Mouse (Mus musculus) cerebellum, postnatal 4 days (tissue): ENCODE data around the gene Gm20388.

Experiments used
- DNase-seq, 2 experiments: peaks; one replicate each; pipeline ENCODE4 v3.0.0; 2022; ENCODE audit warnings: low spot score in 2 of 2, mixed read lengths in 1 of 2

The Gm20388 gene

DNA sequence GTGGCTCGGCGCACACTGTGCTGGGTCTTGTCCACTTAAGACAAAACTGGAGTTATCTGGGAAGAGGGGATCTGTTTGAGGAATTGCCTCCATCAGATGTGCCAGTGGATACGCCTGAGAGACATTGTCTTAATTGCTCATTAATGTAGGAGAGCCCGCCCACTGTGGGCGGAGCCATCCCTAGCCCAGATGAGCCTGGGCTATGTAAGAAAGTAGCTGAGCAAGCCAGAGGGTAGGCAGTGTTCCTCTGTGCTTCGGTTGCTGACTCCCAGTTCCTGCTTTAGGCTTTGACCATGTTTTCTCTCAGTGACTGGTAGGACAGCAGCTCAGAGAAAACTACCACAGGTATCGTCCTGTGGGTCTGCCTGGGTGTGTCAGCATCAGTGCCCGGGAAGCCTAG, 2923.8 kb downstream of the Gm20388 start:
- no peak for DNase-seq

GRCm38 (mm10) chr8:122834971-122835370, 2924.3 kb downstream of the Gm20388 start:
- DNase-seq, result peak; percentile 67 to 79

DNA sequence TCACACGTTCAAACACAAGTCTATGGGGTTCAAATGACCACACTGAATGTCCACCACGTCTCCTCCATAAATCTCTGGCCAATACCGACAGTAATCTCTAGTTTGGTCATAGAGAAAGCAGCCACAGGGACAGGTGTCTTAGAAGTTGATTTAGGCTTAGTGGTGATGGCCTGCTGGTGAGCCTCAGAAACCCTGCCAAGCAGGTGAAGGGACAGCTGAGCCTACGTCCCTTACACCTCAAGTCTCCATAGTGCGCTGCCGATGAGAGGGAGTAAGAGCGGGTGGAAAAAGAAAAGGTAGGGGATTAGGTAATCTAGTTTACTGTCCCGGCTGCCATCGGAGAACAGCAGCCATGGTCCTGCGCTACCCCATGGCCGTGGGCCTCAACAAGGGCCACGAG, 2925.6 kb downstream of the Gm20388 start:
- no peak for DNase-seq

DNA sequence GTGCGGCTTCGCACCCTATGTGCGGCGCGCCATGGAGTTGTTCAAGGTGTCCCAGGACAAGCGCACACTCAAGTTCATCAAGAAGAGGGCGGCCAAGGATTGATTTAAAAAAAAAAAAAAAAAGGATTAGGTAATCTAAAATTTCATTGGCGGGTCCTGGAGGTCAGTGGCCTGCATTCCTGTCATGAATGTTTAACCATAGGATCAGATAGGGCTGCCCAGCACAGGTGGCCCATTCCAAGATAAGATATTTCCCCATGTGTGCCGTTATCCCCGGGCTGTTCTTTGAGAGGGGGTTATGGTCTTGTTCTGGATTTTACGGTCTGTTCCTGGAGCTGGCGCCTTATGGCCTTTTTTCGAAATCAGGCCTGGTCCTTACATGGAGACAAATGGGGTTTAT, 2926.1 kb downstream of the Gm20388 start:
- DNase-seq, result no peak

DNA sequence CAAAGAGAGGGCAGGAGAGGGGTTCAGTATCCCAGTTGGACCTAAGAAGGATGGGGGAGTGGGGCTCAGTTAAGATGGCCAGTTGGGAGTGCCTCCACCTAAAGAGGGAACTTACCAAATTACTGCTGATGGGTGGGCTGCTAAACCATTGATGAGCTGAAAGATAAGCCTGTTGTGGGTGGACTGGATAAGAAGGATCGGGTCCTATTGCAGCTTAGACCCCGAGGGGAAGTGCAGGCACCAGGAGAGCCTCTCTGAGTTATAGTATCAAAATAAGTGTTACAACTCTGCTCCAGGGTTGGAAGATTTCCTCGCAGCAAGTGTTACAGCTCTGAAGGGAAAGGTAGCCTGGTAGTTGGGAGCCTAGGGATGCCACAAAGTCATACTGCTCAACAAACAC, 2933.5 kb downstream of the Gm20388 start:
- DNase-seq, result no peak

- no peak for DNase-seq
Observed at GRCm38 (mm10) chr8:122845662-122846061, 2935.0 kb downstream of the Gm20388 start.

DNA sequence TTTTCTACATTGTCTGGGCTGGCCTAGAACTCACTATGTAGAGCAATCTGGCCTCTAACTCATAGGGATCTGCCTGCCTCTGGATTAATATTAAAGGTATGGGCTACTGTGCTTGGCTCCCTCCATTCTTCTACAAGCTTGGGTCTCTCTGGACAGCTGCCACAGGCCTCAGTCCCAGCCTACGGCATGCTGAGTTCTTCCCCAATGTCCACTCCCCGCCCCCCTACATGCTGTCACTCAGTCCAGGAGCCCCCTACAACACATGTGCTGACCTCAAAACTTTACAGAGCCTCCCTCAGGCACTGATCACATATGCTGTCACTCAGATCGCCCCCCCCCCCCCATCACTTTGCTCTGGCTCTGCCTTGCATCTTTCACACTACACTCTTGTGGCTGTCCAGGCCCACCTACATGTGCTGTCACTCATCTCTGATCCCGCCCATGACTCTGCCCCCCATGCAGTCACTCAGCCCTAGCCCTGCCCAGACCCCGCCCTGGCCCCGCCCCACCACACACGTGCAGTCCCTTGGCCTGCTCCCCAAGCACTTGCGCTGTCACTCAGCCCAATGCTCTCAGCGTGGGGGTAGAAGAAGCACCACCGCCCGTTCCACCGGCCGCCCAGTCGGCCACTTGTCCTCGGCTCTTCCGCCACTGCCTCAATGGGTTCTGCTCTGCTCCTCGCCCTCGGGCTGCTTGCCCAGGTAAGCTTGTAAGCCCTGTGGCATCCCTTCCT, 2937.4 kb downstream of the Gm20388 start, which contains the start of gene Cdh15:
Cdh15 (plus strand) TSS at position 138 of the 733 bp plus-strand sequence.
- DNase-seq, result peak in 1 of 2 experiments; percentile 51

DNA sequence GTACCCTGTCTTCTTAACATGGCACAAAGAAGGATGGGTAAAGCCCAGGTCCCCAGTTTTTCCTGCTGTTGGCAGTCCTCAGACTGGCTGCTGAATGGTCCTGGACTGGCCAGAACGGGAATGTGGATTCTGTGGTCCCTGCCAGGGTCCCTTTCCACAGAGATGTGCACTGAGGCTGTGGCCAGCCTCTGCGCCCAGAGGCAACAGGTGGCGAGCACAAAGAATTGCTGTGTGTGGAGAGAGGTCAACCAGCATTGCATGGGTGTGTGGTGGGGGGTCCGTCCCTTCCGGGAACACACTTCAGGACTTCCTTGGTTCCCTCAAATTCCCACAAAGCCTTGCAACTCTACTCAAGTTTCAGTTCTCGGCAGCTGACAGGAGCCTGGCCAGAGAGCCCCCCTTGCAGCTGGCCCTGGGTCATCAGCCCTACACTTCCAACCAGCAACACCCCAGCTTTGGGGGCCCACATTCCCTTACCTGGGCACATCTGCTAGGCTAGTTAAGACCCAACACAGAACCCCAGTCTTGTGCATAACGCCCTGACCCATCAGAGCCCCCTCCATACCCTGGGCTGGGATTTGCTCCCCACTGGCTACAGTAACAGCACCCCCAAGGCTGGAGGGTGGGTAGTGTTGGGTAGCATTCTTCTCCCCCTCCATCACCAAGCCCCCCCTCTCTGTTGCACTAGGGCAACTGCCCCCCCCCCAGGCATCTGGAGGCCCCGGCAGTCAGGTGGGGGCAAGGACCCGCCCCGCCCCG, 2938.7 kb downstream of the Gm20388 start:
- no peak for DNase-seq

DNA sequence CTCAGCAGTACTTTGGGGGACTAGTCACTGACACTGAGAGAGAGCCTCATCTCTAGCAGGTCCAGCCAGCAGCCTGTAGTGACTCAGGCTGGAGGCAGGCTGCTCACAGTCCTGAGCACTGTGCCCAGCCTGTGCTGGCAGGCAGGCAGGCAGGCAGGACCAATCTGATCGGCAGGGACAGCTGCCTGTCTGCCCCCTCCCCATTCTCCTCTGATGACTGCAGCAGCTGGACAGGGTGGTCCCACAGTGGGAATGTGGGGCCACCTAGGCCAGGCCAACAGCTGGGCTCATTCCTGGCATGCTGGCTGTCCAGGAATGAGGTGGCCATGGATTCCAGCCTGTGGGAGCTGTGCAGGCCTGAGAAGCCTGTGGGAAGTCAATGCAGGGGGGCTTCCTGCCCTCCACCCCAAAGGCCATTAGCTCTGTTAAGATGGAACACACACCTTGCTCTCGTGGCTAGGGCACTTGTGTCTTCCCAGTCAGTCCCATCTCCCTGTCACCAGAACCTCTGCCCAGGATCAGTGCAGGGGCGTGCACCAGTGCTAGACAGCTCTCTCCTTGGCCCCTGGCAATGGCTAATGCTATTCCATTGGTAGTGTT, 2940.1 kb downstream of the Gm20388 start:
- no peak for DNase-seq

- DNase-seq, result no peak
Observed at GRCm38 (mm10) chr8:122851692-122852545, 2941.3 kb downstream of the Gm20388 start.

DNA sequence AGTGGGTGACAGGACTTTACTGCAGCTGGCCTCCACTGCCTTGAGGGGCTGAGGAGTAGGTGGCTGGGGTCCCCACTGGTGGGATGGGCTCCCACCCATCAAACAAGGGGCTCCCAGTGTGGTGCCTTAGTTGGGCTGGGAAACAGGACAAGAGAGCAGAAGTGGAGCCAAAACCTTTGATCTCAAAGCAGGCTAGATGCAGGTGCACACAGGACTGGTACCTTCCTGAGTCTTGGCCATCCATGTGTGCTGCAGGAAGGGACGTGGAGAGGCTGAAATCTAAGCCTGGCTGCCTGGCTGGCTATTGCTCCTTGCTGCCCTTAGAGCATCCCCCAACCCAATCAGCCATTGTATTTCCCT, 2941.9 kb downstream of the Gm20388 start:
- DNase-seq, result no peak

- DNase-seq, result peak in 1 of 2 experiments; percentile 44
Observed at GRCm38 (mm10) chr8:122853340-122853771, 2942.7 kb downstream of the Gm20388 start.

DNA sequence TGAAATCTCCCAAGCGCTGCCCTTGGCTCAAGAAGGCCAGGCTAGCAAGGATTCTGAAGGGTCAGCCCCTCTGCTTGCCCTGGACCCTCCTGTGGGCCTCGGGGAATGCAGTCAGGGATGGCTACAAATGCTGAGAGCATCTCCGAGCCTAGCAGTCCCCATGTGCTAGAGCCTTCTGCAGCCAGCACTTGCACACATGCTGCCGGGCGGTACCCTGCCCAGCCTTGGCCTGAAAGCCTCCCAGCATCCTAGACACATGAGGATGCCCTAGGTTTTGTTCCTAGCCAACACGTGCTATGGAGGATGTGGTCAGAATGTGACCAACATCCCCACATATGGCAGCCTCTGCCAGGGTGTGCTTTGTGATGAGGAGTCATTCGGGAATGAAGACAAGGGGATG, 2943.7 kb downstream of the Gm20388 start:
- no peak for DNase-seq

- no peak for DNase-seq
Observed at GRCm38 (mm10) chr8:122855123-122855522, 2944.5 kb downstream of the Gm20388 start.

DNA sequence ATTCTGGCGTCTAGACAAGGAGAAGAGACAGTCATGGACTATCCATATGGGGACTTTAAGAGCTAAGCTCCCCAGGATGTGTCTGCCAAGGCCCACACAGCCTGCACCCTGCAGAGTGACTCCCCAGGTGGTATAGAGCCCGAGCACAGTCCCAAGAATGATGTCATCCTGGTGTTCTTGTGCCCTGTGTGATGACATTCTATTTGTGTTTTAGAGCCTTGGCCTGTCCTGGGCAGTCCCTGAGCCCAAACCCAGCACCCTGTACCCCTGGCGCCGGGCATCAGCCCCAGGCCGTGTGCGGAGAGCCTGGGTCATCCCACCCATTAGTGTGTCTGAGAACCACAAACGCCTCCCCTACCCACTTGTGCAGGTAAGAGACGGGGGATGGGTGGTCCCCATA, 2945.6 kb downstream of the Gm20388 start:
- DNase-seq, result no peak

GRCm38 (mm10) chr8:122859843-122860242, 2949.2 kb downstream of the Gm20388 start:
- no peak for DNase-seq

- no peak for DNase-seq
Observed at GRCm38 (mm10) chr8:122864719-122865129, 2954.1 kb downstream of the Gm20388 start.

GRCm38 (mm10) chr8:122865441-122865840, 2954.8 kb downstream of the Gm20388 start:
- no peak for DNase-seq

DNA sequence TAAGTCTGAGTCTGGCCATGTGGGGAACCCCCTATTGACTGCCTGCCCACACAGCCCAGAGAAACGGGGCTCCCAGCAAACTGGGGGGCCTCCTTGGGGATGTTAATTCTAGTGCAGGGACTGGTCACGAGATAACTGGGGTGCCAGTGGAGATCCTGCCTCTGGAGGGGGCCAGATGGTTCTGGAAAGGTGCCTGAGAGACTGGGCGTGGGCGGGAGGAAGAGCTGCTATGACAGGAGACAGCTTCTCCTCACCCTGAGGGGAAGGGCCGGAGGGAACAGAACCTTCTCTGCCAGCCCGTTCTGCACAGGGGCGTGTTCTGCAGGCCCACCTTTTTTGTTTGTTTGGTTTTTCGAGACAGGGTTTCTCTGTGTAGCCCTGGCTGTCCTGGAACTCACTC, 2955.6 kb downstream of the Gm20388 start:
- no peak for DNase-seq

DNA sequence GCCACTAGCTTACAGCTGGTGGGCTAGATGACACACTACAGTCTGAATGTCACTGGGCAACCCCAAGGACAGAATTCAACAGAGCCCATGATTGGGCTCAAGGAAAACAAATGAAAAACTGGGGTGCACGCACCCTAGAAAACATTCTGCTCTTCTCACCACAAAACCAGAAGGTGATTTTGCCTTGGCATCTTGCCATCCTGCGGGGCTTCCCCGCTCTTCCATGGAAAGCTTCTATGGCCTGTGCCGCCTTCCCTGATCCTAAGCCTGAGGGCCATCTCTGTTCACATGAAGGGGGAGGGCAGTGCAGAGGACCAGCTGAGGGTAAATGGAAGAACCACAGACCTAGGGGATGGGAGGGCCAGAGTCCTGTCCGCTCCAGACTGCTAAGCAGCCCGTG, 2957.3 kb downstream of the Gm20388 start:
- DNase-seq, result no peak

DNA sequence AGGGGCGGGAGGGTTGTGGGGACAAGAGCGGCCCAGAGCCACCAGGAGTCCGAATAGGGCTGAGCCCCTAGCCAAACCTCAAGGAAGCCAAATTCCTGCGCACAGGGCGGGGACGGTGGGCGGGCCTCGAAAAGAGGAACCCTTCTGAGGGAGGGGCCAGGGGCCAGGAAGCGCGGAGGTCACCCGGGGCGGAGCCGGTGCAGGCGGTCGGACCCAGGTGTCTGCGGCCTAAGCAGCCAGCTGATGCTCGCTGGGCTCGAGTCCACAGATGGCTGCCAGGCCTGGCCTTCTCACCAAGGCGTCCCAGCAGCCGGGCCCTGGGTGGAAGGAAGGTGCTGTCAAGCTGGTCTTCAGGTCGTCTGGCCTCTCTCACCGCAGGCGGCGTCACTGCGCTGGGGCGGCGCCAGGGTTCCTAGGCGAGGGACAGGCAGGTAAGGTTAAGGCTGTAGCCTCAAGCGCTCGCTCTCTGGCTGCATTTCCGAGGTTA, 2959.8 kb downstream of the Gm20388 start:
- DNase-seq, result no peak

- DNase-seq, result no peak
Observed at GRCm38 (mm10) chr8:122871663-122872062, 2961.0 kb downstream of the Gm20388 start.
